Mouse (Mus musculus) layer of hippocampus, adult 2 months (tissue): ENCODE measurements at regions not wholly inside any gene's neighbourhood (a gene's known extent, or its start where the extent isn't known, plus 50 kb on each side); places are given as distances from the start of the nearest gene placed in this dataset.
A peak's percentile ranks its signal among the peaks of the same experiment; 100 is the strongest.

ENCODE experiments used
- DNase-seq, 2 experiments: peaks; one replicate each; pipeline ENCODE4 v3.0.0; 2022; ENCODE audit warnings: low spot score in 2 of 2
- H3K27ac ChIP-seq: fragments of 200-600 bp; 2 replicates; pipeline ENCODE4 v1.8.1; 2022
- H3K4me3 ChIP-seq: fragments of 200-600 bp; 2 replicates; pipeline ENCODE4 v1.8.1; 2022; ENCODE audit warnings: mild to moderate bottlenecking
- CTCF ChIP-seq: fragments of 200-600 bp; conservative IDR thresholded peaks from 2 replicates; pipeline ENCODE4 v1.8.1; 2022; ENCODE audit warnings: antibody characterized with exemption, mild to moderate bottlenecking, moderate library complexity

DNA sequence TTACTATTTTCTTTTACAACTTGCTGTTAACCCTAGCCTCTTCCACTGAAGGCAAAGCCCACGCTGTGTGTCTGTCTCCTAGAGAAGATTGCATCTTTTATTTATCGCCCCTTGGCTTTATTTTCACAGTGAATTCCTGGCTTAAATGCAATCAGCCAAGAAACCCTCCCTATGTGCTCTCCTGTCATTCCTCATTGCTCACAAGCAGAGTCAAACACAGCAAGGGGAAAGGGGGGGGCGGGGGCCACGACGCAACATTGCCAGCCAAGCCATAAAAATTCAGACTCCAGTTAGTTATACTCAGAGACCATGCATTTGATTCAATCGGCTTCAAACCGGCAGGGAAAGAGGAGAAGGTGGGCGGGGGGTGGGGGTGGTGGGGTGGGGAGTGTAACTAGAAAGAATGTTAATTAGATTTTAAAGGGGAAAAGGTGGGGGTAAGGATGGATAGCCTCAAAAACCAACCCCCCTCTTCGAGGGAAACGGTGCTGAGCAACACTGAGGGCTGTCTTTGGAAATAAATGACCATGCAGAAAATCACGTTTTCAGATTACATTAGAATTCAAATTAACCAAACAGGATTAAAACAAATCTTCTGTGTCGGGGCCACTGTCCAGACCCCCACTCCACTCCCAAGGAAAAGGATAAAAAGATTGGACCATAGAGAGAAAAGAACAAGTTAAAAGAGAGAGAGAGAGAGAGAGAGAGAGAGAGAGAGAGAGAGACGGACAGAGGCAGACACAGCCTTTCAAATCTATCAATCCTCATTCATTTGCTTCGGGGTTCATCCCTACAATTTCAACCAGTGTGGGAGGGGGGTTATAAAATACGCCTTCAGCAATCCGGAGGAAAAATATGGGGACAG lies 156.6 kb upstream of the Smim15 start:
- peak overlapping the region; percentile 90 for H3K27ac ChIP-seq
- TF ChIP-seq CTCF = no peak
- no peak for DNase-seq
- peak overlapping the region; percentile 85 for H3K4me3 ChIP-seq

DNA sequence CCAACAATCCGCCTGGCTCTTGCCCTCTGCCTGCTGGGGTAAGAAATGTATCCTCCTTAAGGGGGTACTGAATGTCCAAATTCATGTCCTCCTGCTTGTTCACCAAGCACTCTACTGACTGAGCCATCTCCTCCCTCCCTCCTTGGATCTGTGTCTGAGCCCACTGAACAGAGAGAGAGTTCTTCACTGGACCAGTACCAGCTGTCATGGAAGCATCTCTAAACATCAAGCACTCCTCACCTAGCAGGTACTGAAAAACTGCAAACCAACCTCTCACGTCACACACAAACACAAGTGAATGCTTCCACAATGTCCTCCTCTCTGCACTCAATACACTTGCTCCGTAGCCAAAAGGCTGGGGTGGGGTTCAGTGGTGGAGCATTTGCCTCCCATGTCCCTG lies 159.4 kb upstream of the Smim15 start:
- H3K4me3 ChIP-seq = no peak overlapping the region
- H3K27ac ChIP-seq = no peak overlapping the region
- no peak for TF ChIP-seq CTCF
- DNase-seq = no peak

DNA sequence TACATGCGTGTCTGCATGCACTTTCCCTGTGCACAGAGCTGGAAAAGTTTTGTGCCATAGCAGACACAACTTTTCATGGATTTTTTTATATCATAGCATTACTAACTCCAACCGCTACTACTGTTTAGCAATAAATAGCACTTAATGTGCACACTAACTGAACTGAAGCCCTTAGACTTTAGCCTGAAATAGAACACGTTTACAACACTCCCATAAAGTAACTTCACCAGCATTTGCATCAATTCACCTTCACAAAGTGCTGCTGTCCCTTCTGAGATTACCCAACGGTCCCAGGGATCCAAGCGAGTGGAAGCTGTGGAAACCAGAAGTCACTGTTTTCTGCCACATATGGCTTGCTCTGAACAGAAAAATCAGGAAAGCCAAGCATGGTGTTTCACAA lies 161.9 kb upstream of the Smim15 start:
- Histone ChIP-seq H3K27ac (no peak overlapping the region), H3K4me3 (no peak overlapping the region)
- no peak for TF ChIP-seq CTCF
- DNase-seq = no peak

DNA sequence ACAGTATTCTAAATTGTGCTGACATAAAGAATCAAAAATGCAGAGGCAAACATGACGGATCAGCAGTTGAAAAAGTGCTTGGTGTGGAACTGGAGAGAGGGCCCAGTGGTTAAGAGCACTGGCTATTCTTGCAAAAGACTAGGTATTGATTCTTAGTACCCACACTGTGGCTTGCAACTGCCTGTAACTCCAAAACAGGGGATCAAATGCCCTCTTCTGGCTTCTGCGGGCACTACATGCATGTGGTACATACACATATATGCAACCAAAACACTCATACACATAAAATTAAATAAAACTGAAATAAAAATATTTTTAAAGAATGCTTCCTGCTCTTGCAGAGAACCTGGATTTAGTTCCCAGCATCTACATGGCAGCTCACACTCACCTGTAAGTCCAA lies 163.7 kb upstream of the Smim15 start:
- no peak overlapping the region for H3K4me3 ChIP-seq
- no peak for DNase-seq
- peak; percentile 58 for TF ChIP-seq CTCF
- H3K27ac ChIP-seq = no peak overlapping the region

DNA sequence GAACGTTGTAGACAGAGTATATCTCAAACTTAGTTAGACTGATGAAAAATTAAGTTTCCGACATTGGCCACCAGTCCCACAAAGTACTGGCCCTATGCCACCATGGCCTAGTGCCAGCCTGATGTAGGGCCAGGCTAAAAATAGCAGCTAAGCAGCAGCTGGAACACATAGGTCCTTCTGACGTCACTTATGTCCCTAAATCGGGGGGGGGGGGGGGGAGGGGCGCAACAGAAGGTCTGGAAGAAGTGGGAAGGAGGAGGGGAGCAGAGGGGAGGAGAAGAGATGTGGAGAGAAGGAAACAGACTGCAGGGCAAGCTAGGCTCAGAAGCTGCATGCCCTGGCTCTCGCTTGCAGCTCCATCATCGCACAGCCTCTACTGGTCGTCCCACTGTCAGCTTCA lies 164.7 kb upstream of the Smim15 start:
- TF ChIP-seq CTCF = no peak
- no peak overlapping the region for H3K4me3 ChIP-seq

DNA sequence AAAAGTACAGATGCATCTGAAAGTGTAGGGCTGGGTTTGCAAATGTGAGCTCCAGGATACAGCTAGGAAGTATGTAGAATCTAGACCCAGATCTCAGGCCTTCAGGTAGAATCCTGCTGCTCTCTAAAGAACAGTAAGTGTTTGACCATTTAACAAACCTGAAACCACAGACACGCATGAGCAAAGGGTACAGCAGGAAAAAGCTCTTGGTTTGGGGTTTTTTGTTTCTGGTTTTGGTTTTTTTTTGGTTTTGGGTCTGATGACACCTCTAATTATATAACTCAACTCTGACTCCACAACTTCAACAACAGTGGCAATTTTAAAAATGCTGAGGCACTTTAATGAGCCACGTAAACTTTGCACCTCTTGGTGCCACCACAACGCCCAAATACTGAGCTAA lies 165.3 kb upstream of the Smim15 start:
- Histone ChIP-seq H3K4me3 (no peak overlapping the region), H3K27ac (no peak overlapping the region)
- DNase-seq = no peak
- no peak for TF ChIP-seq CTCF

More for the DNA sequence above, 164.7 kb upstream of the Smim15 start:
- DNase-seq = no peak
- no peak overlapping the region for H3K27ac ChIP-seq

DNA sequence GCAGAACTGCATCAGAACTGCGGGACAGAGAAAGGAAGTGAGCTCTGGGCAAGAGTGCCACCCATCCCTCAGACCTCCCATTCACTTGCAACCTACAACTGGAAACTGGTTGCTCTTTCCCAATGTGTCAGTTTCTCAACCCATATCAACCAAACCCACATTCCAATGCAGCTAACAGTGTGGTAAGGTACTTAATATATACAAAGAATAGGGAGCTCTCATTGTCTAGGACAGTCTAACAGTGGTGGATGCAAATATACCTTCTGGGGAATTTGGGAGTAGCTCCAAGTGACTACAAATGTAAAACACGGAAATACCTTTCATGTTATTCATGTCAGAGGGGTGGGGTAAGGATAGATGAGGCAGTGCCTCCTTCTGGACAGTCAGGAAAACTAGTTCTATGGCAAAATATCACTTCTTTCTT lies 171.0 kb upstream of the Smim15 start:
- TF ChIP-seq CTCF = peak; percentile 47
- DNase-seq = no peak
- H3K4me3 ChIP-seq = no peak overlapping the region
- no peak overlapping the region for H3K27ac ChIP-seq

DNA sequence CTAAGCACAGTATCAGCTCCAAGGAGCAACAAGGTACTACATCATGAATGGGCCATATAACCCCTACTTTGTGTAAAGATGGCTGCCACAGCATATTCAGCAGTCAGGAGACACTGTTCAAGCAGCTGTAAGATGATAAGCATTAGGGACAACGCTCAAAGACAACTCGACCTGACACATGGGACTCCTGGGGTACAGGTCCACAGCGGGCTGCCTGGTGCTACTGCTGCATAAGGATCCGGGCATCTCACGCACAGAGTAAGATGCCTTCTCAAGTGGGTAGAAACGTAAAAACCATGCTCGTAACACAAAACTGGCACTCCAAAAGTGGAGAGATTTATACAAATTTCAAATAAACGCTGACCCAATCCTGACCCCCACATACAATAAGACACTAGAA lies 171.7 kb upstream of the Smim15 start:
- Histone ChIP-seq H3K27ac (no peak overlapping the region), H3K4me3 (no peak overlapping the region)
- TF ChIP-seq CTCF = no peak
- DNase-seq = no peak

DNA sequence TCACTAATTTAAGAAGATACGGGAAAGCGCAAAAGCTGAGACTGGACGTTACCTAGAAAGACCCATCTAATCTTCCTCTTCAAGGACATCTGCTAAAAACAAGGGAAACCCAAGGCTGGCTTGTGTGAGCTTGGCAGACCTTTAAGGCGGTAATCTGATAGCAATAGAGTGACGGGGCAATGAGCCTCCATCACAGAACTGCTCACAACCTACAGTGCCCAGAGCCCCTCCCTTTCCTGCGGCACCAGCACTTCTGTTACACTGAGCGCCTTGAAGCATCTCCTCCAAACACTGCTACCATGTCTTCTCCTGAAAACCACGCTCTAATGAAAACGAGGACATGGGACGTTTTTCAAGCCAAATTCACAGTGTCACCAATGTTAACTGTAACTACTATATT lies 172.1 kb upstream of the Smim15 start:
- Histone ChIP-seq H3K4me3 (no peak overlapping the region), H3K27ac (no peak overlapping the region)
- TF ChIP-seq CTCF = no peak
- DNase-seq = no peak

DNA sequence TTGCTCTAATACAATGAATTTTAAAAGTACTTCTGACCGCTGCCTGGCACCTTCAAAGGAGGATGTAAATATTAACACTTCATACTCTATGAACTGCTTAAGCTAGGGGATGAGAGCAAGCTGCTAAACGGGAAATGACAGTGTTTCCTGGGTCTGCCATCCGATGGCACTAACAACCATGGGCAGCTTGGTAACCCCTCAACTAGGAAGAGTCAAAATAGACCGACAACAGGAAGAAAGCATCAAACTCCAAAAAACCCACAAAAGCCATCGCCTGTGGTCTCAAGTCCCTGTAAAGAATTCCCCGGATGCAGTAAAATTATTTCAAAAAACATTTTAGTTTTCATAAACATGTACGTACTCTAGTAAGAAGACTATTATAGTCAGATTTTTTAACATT lies 175.3 kb upstream of the Smim15 start:
- no peak for TF ChIP-seq CTCF
- no peak overlapping the region for H3K27ac ChIP-seq
- no peak for DNase-seq
- H3K4me3 ChIP-seq = no peak overlapping the region

DNA sequence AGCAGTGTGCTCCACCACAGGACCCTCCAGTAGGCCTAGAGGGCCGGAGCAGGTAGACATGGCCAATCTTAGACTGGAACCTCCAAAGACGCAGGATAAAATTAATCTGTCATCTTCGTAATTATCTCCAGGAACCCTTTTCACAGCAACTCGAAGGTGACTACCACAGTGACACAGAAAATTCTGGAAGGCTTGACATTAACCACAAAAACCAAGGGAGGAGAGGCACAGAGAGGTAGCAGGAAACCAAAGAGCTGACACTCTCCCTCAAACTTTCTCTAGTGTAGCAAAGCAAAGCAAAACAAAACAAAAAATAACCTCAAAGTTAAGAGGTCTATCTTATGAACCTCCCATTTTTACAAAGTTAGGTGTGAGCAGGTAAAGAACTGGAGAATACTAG lies 177.4 kb upstream of the Smim15 start:
- no peak overlapping the region for H3K27ac ChIP-seq
- TF ChIP-seq CTCF = no peak
- H3K4me3 ChIP-seq = no peak overlapping the region
- no peak for DNase-seq

DNA sequence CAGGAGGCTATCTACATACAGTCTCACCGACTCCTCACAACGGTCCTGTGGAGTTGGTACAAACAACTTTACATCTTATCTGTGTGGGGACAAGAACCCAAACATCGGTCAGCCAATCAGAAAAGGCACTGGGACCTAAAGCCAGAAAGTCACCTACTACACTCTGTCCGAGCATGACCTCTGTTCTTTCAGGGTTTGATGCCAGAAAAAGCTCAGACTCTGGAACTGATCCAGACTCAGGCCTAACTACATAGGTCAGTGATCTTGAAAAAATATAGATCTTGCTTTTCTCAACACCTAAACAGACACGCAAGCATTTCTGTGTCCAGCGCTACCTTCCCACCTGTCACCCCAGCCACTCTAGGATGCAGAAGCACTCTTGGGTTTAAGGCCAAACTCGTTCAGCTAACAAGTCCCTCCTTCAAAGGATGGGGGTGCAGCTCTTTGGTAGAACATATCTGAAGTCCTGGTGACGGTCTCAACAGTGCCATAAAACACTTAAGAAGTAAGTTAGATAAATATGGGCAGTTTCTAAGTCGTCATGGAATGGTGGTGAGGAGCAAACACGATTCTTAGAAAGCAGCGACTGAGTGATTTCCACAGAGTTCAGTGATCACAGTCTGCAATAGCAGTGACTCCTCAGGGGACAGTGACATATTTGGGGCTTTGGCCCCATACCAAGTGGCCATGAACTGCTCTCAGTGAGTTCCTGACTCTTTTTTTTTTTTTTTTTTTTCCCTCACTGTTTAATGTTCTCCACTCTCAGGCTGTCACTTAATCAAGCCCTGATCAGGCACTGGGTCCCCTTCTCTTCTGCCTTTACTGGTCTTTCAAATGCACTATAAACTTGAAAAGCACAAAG lies 181.2 kb upstream of the Smim15 start:
- no peak for TF ChIP-seq CTCF
- Histone ChIP-seq H3K27ac (no peak overlapping the region), H3K4me3 (no peak overlapping the region)
- no peak for DNase-seq

DNA sequence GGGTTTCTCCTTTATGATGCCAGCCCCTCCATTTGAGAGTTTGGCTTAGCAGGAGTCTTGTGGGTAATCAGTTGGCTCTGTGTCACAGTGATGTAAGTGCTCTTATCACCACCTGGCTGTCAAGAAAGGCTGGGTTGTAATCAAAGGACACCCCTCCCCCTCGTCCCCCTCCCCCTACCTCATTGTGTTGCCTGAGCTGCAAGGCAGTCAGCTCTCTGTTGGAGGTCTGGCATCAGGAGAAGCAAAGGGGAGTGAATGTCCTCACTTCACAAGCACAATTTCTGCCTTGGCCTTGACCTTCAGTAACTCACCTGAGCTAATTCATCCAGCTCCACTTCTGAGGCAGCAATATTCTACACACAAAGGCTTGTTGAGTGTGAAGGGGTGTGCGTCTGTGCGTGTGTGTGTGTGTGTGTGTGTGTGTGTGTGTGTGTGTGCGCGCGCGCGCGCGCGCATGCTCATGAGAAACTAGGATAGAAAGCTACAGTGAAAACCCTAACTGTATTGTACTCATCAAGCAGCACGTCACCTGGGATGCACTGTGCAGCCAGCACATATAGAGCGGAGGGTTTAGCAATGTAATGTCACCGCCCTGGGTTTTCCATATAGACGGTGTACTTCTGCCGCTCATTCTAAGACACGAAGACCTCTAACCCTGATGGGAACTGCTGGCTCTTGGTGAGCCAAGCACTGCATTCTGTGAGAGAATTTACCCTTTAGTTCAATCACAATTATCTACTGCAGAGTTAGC lies 182.7 kb upstream of the Smim15 start:
- DNase-seq = no peak
- no peak for TF ChIP-seq CTCF
- H3K27ac ChIP-seq = no peak overlapping the region

More for the DNA sequence above, 182.7 kb upstream of the Smim15 start:
- no peak overlapping the region for H3K4me3 ChIP-seq
